9 mouse cellular contexts compared by ENCODE assay signal in genomic region chr17:29636118-29636517, GRCm38 (mm10). TPM values are rescaled to one million over a fixed set of nuclear protein-coding genes. Genes with fewer than 3 reads are reported as not detected.
DNase-seq lines count a peak whose midpoint lies in the region; ATAC-seq and TF ChIP-seq lines count a peak whose summit lies in the region.
"Had no signal": no experiment of that assay in that cellular context is flagged by ENCODE, and none has a peak within 500 bp of the region (broad histone marks: within the 10 kb centered on the region; RNA-seq: fewer than 3 reads in every experiment).

No protein-coding gene starts in this region.

- H3K9ac ChIP-seq in forebrain, embryonic 14.5 days (ENCODE audit: low read length): no peak overlapping the region
- H3K9ac ChIP-seq in midbrain, embryonic 16.5 days (ENCODE audit: low read depth, low read length): no peak overlapping the region
- H3K9ac ChIP-seq: heart, embryonic 15.5 days had no signal

- peak; percentile 65 for TF ChIP-seq CTCF in left cerebral cortex, adult 2 months (IDR thresholded peaks at IDR 0.05)
- peak; percentile 61 for TF ChIP-seq CTCF in cortical plate, adult 2 months (IDR thresholded peaks at IDR 0.05; ENCODE audit: extremely low read depth, insufficient read depth, low read length)

- no peak overlapping the region for H3K4me2 ChIP-seq in forebrain, embryonic 14.5 days (ENCODE audit: low read length)
- H3K4me2 ChIP-seq in midbrain, embryonic 16.5 days (ENCODE audit: low read length): no peak overlapping the region
- H3K4me2 ChIP-seq: heart, embryonic 15.5 days had no signal

- no peaks in the 10 kb centered on the region for H3K27me3 ChIP-seq in forebrain, embryonic 14.5 days (replicated peaks; ENCODE audit: control insufficient read depth, insufficient read depth, low read length)
- no peaks in the 10 kb centered on the region for H3K27me3 ChIP-seq in forebrain, embryonic 10.5 days (ENCODE audit: poor library complexity, severe bottlenecking)
- H3K27me3 ChIP-seq in midbrain, embryonic 16.5 days (ENCODE audit: control insufficient read depth, insufficient read depth, low read depth, low read length): no peaks in the 10 kb centered on the region
- H3K27me3 ChIP-seq: heart, embryonic 15.5 days had no signal

- TF ChIP-seq POLR2A in cortical plate, adult 2 months (IDR thresholded peaks at IDR 0.05; ENCODE audit: extremely low read depth, insufficient read depth, low read length): no peak

- no peaks in the 10 kb centered on the region for H3K4me1 ChIP-seq in forebrain, embryonic 14.5 days (ENCODE audit: control insufficient read depth, insufficient read depth, low read length)
- H3K4me1 ChIP-seq in forebrain, embryonic 10.5 days: no peaks in the 10 kb centered on the region
- H3K4me1 ChIP-seq in cortical plate, adult 2 months (ENCODE audit: control insufficient read depth, insufficient read depth, low read length): peaks cover 1% of the 10 kb centered on the region; the same call in 1 of the 2 replicates
- H3K4me1 ChIP-seq in midbrain, embryonic 16.5 days (ENCODE audit: control insufficient read depth, insufficient read depth, low read length): no peaks in the 10 kb centered on the region

- no peak overlapping the region for H3K4me3 ChIP-seq in forebrain, embryonic 14.5 days (ENCODE audit: low read depth, low read length)
- no peak overlapping the region for H3K4me3 ChIP-seq in forebrain, embryonic 10.5 days
- H3K4me3 ChIP-seq in left cerebral cortex, adult 2 months: no peak overlapping the region
- H3K4me3 ChIP-seq in cortical plate, adult 2 months (ENCODE audit: insufficient read depth, low read length): no peak overlapping the region
- H3K4me3 ChIP-seq in midbrain, embryonic 16.5 days (ENCODE audit: low read depth, low read length): no peak overlapping the region
- H3K4me3 ChIP-seq: heart, embryonic 15.5 days had no signal

- 72% methylated on average over 5 of the region's 5 CpGs for WGBS in forebrain, embryonic 14.5 days
- 91% methylated on average over 5 of the region's 5 CpGs for WGBS in forebrain, embryonic 10.5 days
- 73% methylated on average over 5 of the region's 5 CpGs for WGBS in midbrain, embryonic 16.5 days

- peak; percentile 61 for DNase-seq in forebrain, embryonic 14.5 days (ENCODE audit: low spot score)
- no peak for DNase-seq in forebrain, embryonic 10.5 days (ENCODE audit: extremely low spot score, low spot score)
- peak; percentile 35 to 45 for DNase-seq in left cerebral cortex, adult 2 months (ENCODE audit: extremely low spot score in 1 of 2, low spot score in 2 of 2)
- no peak for DNase-seq in left cerebral cortex, adult 8-10 months (ENCODE audit: low spot score in 2 of 2)
- peak; percentile 14 for DNase-seq in T-cell, adult 2 months (ENCODE audit: low spot score)
- peak; percentile 32 for DNase-seq in lung, postnatal 36 days

- ATAC-seq in forebrain, embryonic 14.5 days: no peak
- no peak for ATAC-seq in midbrain, embryonic 16.5 days

- peaks cover 89% of the 10 kb centered on the region for H3K36me3 ChIP-seq in forebrain, embryonic 14.5 days (ENCODE audit: control insufficient read depth, insufficient read depth, low read length)
- H3K36me3 ChIP-seq in forebrain, embryonic 10.5 days (replicated peaks): peaks cover 99% of the 10 kb centered on the region
- peaks cover 34% of the 10 kb centered on the region for H3K36me3 ChIP-seq in midbrain, embryonic 16.5 days (ENCODE audit: control insufficient read depth, insufficient read depth, low read length)

- intact Hi-C loops in left cerebral cortex, adult 2 months (cut with DNase I): loop anchor here (10.0 kb wide), 1 partner anchor 249 kb away; no protein-coding TSS in a partner anchor

- no peak overlapping the region for H3K27ac ChIP-seq in forebrain, embryonic 14.5 days (ENCODE audit: low read depth, low read length)
- H3K27ac ChIP-seq in forebrain, embryonic 10.5 days: no peak overlapping the region
- H3K27ac ChIP-seq in left cerebral cortex, adult 2 months: no peak overlapping the region
- H3K27ac ChIP-seq in cortical plate, adult 2 months (ENCODE audit: insufficient read depth, low read length): no peak overlapping the region
- H3K27ac ChIP-seq in midbrain, embryonic 16.5 days (ENCODE audit: low read length): no peak overlapping the region
- H3K27ac ChIP-seq: heart, embryonic 15.5 days had no signal

- no peaks in the 10 kb centered on the region for H3K9me3 ChIP-seq in forebrain, embryonic 14.5 days (replicated peaks; ENCODE audit: control insufficient read depth, low read length)
- no peaks in the 10 kb centered on the region for H3K9me3 ChIP-seq in forebrain, embryonic 10.5 days
- no peaks in the 10 kb centered on the region for H3K9me3 ChIP-seq in midbrain, embryonic 16.5 days (replicated peaks; ENCODE audit: control insufficient read depth, low read length, poor library complexity, severe bottlenecking)
- H3K9me3 ChIP-seq: heart, embryonic 15.5 days had no signal

RNA-seq across cellular contexts. Expression of gene Gm28043, which starts 21.4 kb away (rescaled TPM):
- 1.9 and 2.4 TPM in 2 replicates for polyA plus RNA-seq in forebrain, embryonic 14.5 days (2014; fragmentation: Nextera tagmentation; extraction: Ambion mirVana)
- 3.6 and 3.9 TPM in 2 replicates for polyA plus RNA-seq in forebrain, embryonic 10.5 days (2016; fragmentation: Nextera tagmentation; extraction: Ambion mirVana)
- total RNA-seq in left cerebral cortex, adult 2 months (2021): 1 to 10 TPM; 4.5 to 4.8 TPM
- 1 to 10 TPM; 3.8 to 6.2 (median 4.8) TPM for total RNA-seq in left cerebral cortex, adult 8-10 months (2022)
- polyA plus RNA-seq in cortical plate, adult 2 months (2012; rRNA removed): 3.0 and 3.3 TPM in 2 replicates
- polyA plus RNA-seq in midbrain, embryonic 16.5 days (2015; fragmentation: Nextera tagmentation; extraction: Ambion mirVana): 1.6 and 3.2 TPM in 2 replicates

RNA-seq across cellular contexts. Expression of gene Rnf8, which starts 21.5 kb away (rescaled TPM):
- 89.7 and 96.7 TPM in 2 replicates for polyA plus RNA-seq in forebrain, embryonic 14.5 days (2014; fragmentation: Nextera tagmentation; extraction: Ambion mirVana)
- polyA plus RNA-seq in forebrain, embryonic 10.5 days (2016; fragmentation: Nextera tagmentation; extraction: Ambion mirVana): 120 and 124 TPM in 2 replicates
- total RNA-seq in left cerebral cortex, adult 2 months (2021): 10 to 100 TPM; 67.2 to 76.2 TPM
- total RNA-seq in left cerebral cortex, adult 8-10 months (2022): 10 to 100 TPM; 60.2 to 65.5 (median 62.3) TPM
- 60.3 and 63.3 TPM in 2 replicates for polyA plus RNA-seq in cortical plate, adult 2 months (2012; rRNA removed)
- 75.3 and 83.6 TPM in 2 replicates for polyA plus RNA-seq in midbrain, embryonic 16.5 days (2015; fragmentation: Nextera tagmentation; extraction: Ambion mirVana)

RNA-seq across cellular contexts. Expression of gene Cmtr1, which starts 24.3 kb away (rescaled TPM):
- 116 and 138 TPM in 2 replicates for polyA plus RNA-seq in forebrain, embryonic 14.5 days (2014; fragmentation: Nextera tagmentation; extraction: Ambion mirVana)
- 139 and 156 TPM in 2 replicates for polyA plus RNA-seq in forebrain, embryonic 10.5 days (2016; fragmentation: Nextera tagmentation; extraction: Ambion mirVana)
- total RNA-seq in left cerebral cortex, adult 2 months (2021): 100 to 1,000 TPM; 107 to 132 TPM
- 100 to 1,000 TPM; 112 to 142 (median 127) TPM for total RNA-seq in left cerebral cortex, adult 8-10 months (2022)
- polyA plus RNA-seq in cortical plate, adult 2 months (2012; rRNA removed): 77.9 and 87.5 TPM in 2 replicates
- polyA plus RNA-seq in midbrain, embryonic 16.5 days (2015; fragmentation: Nextera tagmentation; extraction: Ambion mirVana): 122 and 127 TPM in 2 replicates

Comparison
In these comparisons a context has a peak if more than half of its experiments do, and no peak if none do; other contexts are left out.
1. DNase-seq: peak in forebrain, embryonic 14.5 days (single experiment), left cerebral cortex, adult 2 months (2 of 2), T-cell, adult 2 months (single experiment) and lung, postnatal 36 days (single experiment); none in forebrain, embryonic 10.5 days (single experiment) and left cerebral cortex, adult 8-10 months (0 of 2).